18 mouse cellular contexts compared by ENCODE assay signal in genomic region chr7:29450175-29450574, GRCm38 (mm10).
DNase-seq lines count a peak whose midpoint lies in the region; ATAC-seq and TF ChIP-seq lines count a peak whose summit lies in the region.
"Had no signal": no experiment of that assay in that cellular context is flagged by ENCODE, and none has a peak within 500 bp of the region (broad histone marks: within the 10 kb centered on the region; RNA-seq: fewer than 3 reads in every experiment).

No protein-coding gene starts in this region.

- H3K9ac ChIP-seq in stomach, postnatal 0 days (ENCODE audit: low read length): no peak overlapping the region
- H3K9ac ChIP-seq: hindbrain, embryonic 15.5 days; liver, embryonic 15.5 days; midbrain, embryonic 15.5 days had no signal

- DNase-seq in lung, adult 18-20 months: peak; percentile 72 to 80
- DNase-seq in lung, postnatal 10 days: no peak
- peak; percentile 88 for DNase-seq in NIH3T3 (ENCODE audit: low read depth)
- DNase-seq in stomach, postnatal 0 days (ENCODE audit: low spot score): no peak
- no peak for DNase-seq in yolk sac, embryonic 10.5 days (ENCODE audit: low spot score)
- DNase-seq: cerebellum, adult 11-12 months; gastrocnemius, postnatal 36 days; heart, postnatal 10 days; kidney, adult 11 months; kidney, postnatal 14 days; spleen, adult 18-20 months had no signal

- no peaks in the 10 kb centered on the region for H3K27me3 ChIP-seq in stomach, postnatal 0 days (ENCODE audit: control insufficient read depth, insufficient read depth, low read length)
- H3K27me3 ChIP-seq: CH12.LX; hindbrain, embryonic 15.5 days; liver, embryonic 15.5 days; midbrain, embryonic 15.5 days had no signal

- no peak for TF ChIP-seq POLR2A in embryonic fibroblast, embryonic 13.5 days (IDR thresholded peaks at IDR 0.05; ENCODE audit: low read depth, low read length)

- no peak overlapping the region for H3K4me2 ChIP-seq in stomach, postnatal 0 days (replicated peaks; ENCODE audit: low read depth)
- H3K4me2 ChIP-seq: hindbrain, embryonic 15.5 days; liver, embryonic 15.5 days; midbrain, embryonic 15.5 days had no signal

- ATAC-seq in stomach, postnatal 0 days (ENCODE audit: low FRiP score, low TSS enrichment): no peak
- ATAC-seq in megakaryocyte-erythroid progenitor cell, adult 5-6 weeks (replicated peaks; ENCODE audit: low FRiP score, low TSS enrichment, poor library complexity, severe bottlenecking): no peak
- ATAC-seq: midbrain, embryonic 15.5 days had no signal

- no peak for TF ChIP-seq EP300 in stomach, postnatal 0 days (optimal IDR thresholded peaks at IDR 0.05)

- no peaks in the 10 kb centered on the region for H3K9me3 ChIP-seq in stomach, postnatal 0 days (ENCODE audit: control insufficient read depth, low read length)
- H3K9me3 ChIP-seq: heart, embryonic 10.5 days; hindbrain, embryonic 15.5 days; liver, embryonic 15.5 days; midbrain, embryonic 15.5 days had no signal

- no peak overlapping the region for H3K4me3 ChIP-seq in embryonic fibroblast, embryonic 13.5 days (ENCODE audit: insufficient read depth, low read length)
- no peak overlapping the region for H3K4me3 ChIP-seq in stomach, postnatal 0 days (ENCODE audit: low read depth, low read length)
- H3K4me3 ChIP-seq: heart, embryonic 10.5 days; hindbrain, embryonic 15.5 days; liver, embryonic 15.5 days; midbrain, embryonic 15.5 days had no signal

- H3K4me1 ChIP-seq in embryonic fibroblast, embryonic 13.5 days (ENCODE audit: control insufficient read depth, insufficient read depth, low read length): peaks cover 27% of the 10 kb centered on the region
- peaks cover 5% of the 10 kb centered on the region; the same call in 1 of the 2 replicates for H3K4me1 ChIP-seq in stomach, postnatal 0 days (replicated peaks; ENCODE audit: control insufficient read depth, insufficient read depth)

- peak overlapping the region; percentile 62; the same call in 1 of the 2 replicates for H3K27ac ChIP-seq in embryonic fibroblast, embryonic 13.5 days (ENCODE audit: insufficient read depth, low read length)
- no peak overlapping the region for H3K27ac ChIP-seq in stomach, postnatal 0 days (replicated peaks)
- H3K27ac ChIP-seq: heart, embryonic 10.5 days; hindbrain, embryonic 15.5 days; liver, embryonic 15.5 days; midbrain, embryonic 15.5 days had no signal

- H3K36me3 ChIP-seq in stomach, postnatal 0 days (ENCODE audit: control insufficient read depth, insufficient read depth, low read length): no peaks in the 10 kb centered on the region
- H3K36me3 ChIP-seq: heart, embryonic 10.5 days; hindbrain, embryonic 15.5 days; liver, embryonic 15.5 days; midbrain, embryonic 15.5 days had no signal

- no peak for TF ChIP-seq CTCF in embryonic fibroblast, embryonic 13.5 days (IDR thresholded peaks at IDR 0.05; ENCODE audit: borderline replicate concordance, insufficient read depth, low read length)
- peak; percentile 53 for TF ChIP-seq CTCF in stomach, postnatal 0 days (IDR thresholded peaks at IDR 0.05; ENCODE audit: low read depth)

- 54% methylated on average over 5 of the region's 5 CpGs for WGBS in stomach, postnatal 0 days

Comparison
In these comparisons a context has a peak if more than half of its experiments do, and no peak if none do; other contexts are left out.
1. DNase-seq: peak in lung, adult 18-20 months (2 of 2) and NIH3T3 (single experiment); none in lung, postnatal 10 days (single experiment), stomach, postnatal 0 days (single experiment) and yolk sac, embryonic 10.5 days (single experiment).